Mouse (Mus musculus): ENCODE measurements around the gene Nfkb1. TPM values are rescaled to one million over a fixed set of nuclear protein-coding genes. Genes with fewer than 3 reads are reported as not detected.

The Nfkb1 gene
- total RNA-seq, 2 experiments from 2014 or later: 23.0 to 27.9 TPM

- 0 out of 2 replicates have a peak overlapping the region, but pooled peaks have one; percentile 54 for H3K27ac ChIP-seq
- DNase-seq (ENCODE audit: low spot score in 2 of 2): peak in 1 of 2 experiments; percentile 38
- H3K4me3 ChIP-seq: no peak overlapping the region
- peak; percentile 64 for TF ChIP-seq CTCF (conservative IDR thresholded peaks at IDR 0.05)
These were observed 135.2 kb downstream of the Nfkb1 start for GRCm38 (mm10) chr3:135556052-135556587.

- no peak overlapping the region for H3K27ac ChIP-seq
- no peak overlapping the region for H3K4me3 ChIP-seq
- TF ChIP-seq CTCF (conservative IDR thresholded peaks at IDR 0.05): no peak
- DNase-seq (ENCODE audit: low spot score in 2 of 2): no peak
These were observed 136.2 kb downstream of the Nfkb1 start for GRCm38 (mm10) chr3:135555192-135555591.

GRCm38 (mm10) chr3:135552874-135553273 is 138.5 kb downstream of the Nfkb1 start:
- Histone ChIP-seq H3K4me3 (no peak overlapping the region), H3K27ac (no peak overlapping the region)
- no peak for TF ChIP-seq CTCF (conservative IDR thresholded peaks at IDR 0.05)
- no peak for DNase-seq (ENCODE audit: low spot score in 2 of 2)

GRCm38 (mm10) chr3:135547298-135547697 is 144.0 kb downstream of the Nfkb1 start:
- Histone ChIP-seq H3K4me3 (no peak overlapping the region), H3K27ac (no peak overlapping the region)
- TF ChIP-seq CTCF (conservative IDR thresholded peaks at IDR 0.05): no peak
- no peak for DNase-seq (ENCODE audit: low spot score in 2 of 2)

- no peak overlapping the region for H3K27ac ChIP-seq
- H3K4me3 ChIP-seq: no peak overlapping the region
- no peak for DNase-seq (ENCODE audit: low spot score in 2 of 2)
- no peak for TF ChIP-seq CTCF (conservative IDR thresholded peaks at IDR 0.05)
These were observed 145.0 kb downstream of the Nfkb1 start for GRCm38 (mm10) chr3:135546212-135546923.

Other genes starting within 250 kb of the Nfkb1 start
- gene Manba, start 205.9 kb downstream of the Nfkb1 start, total RNA-seq (2021): 1 to 10 TPM; 8.3 to 9.7 TPM
- gene Slc39a8, start 133.7 kb upstream of the Nfkb1 start, total RNA-seq (2021): 1 to 10 TPM; 2.9 to 3.0 TPM